Mouse (Mus musculus) heart, embryonic 12.5 days (tissue): ENCODE measurements around the gene Eif1ad. TPM values are rescaled to one million over a fixed set of nuclear protein-coding genes. Genes with fewer than 3 reads are reported as not detected.
"Not testable (repeated sequence)": the region's sequence is repeated elsewhere in the genome, so short reads cannot be mapped to it uniquely, and the experiment has no call there.

Source experiments
- ATAC-seq: fragments of 200-750 bp; cut with Nextera tagmentation; 2 replicates; pipeline ENCODE4 v1.8.0; 2017; ENCODE audit warnings: moderate TSS enrichment, moderate library complexity; ENCODE audit not compliant: insufficient number of reproducible peaks, low FRiP score
- H3K27ac ChIP-seq: fragments of 300-500 bp; sonication (generic); 2 replicates; pipeline ENCODE4 v1.5.1; 2016; ENCODE audit warnings: mild to moderate bottlenecking, moderate library complexity; ENCODE audit not compliant: poor library complexity, severe bottlenecking
- H3K27me3 ChIP-seq: fragments of 300-500 bp; sonication (generic); replicated peaks from 2 replicates; pipeline ENCODE4 v1.6.1; 2016; ENCODE audit warnings: mild to moderate bottlenecking, moderate library complexity
- H3K36me3 ChIP-seq: fragments of 300-500 bp; sonication (generic); 2 replicates; pipeline ENCODE4 v1.6.1; 2016; ENCODE audit warnings: mild to moderate bottlenecking, moderate library complexity
- H3K4me1 ChIP-seq: fragments of 300-500 bp; sonication (generic); replicated peaks from 2 replicates; pipeline ENCODE4 v1.6.1; 2016; ENCODE audit warnings: mild to moderate bottlenecking
- H3K4me2 ChIP-seq: fragments of 300-500 bp; sonication (generic); 2 replicates; pipeline ENCODE4 v1.6.1; 2016; ENCODE audit warnings: mild to moderate bottlenecking, moderate library complexity
- H3K4me3 ChIP-seq: fragments of 300-500 bp; sonication (generic); 2 replicates; pipeline ENCODE4 v1.5.1; 2016; ENCODE audit warnings: mild to moderate bottlenecking
- H3K9ac ChIP-seq: fragments of 300-500 bp; sonication (generic); 2 replicates; pipeline ENCODE4 v1.6.1; 2016; ENCODE audit warnings: mild to moderate bottlenecking, moderate library complexity
- H3K9me3 ChIP-seq: fragments of 300-500 bp; sonication (generic); replicated peaks from 2 replicates; pipeline ENCODE4 v1.6.1; 2016; ENCODE audit warnings: mild to moderate bottlenecking, moderate library complexity
- WGBS: fragments of 180-500 bp; shearing (Covaris S2); methylation state at CpG from one replicate; pipeline ENCODE4 v1.1.7; 2016; 5-methylcytosine and 5-hydroxymethylcytosine counted together
- polyA plus RNA-seq: library from polyadenylated mRNA; unstranded; fragments of >200 nt; fragmentation: Nextera tagmentation; extraction: Ambion mirVana; gene quantifications from 2 replicates; pipeline ENCODE4 v1.2.1, GENCODE M21; 2016

Gene Eif1ad
- polyA plus RNA-seq, 1 experiment from 2014 or later: 42.8 TPM

DNA sequence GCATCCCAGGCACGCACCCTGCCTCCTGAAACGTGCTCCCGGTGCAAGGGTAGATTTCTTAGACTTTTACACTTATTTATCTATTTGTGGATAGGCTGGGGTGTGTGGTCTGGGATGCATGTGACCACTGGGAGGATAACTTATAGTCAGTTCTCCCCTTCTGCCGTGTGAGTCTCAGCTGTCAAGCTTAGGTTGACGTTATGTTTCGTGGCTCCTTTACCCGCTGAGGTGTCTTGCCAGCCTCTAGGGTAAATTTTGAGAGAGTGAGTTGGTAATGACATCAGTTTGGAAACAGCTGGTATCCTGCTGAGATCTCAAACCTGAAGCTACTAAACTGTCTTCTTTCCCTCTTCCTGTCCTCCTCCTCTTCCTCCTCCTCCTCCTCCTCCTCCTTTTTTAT is 39.4 kb downstream of the Eif1ad start:
- peak overlapping the region; percentile 69 for H3K4me2 ChIP-seq
- WGBS: 18% methylated on average over 7 of the region's 7 CpGs
- peaks cover 20% of the 10 kb centered on the region for H3K4me1 ChIP-seq
- H3K9me3 ChIP-seq: no peaks in the 10 kb centered on the region
- peak overlapping the region; percentile 42 for H3K4me3 ChIP-seq
- peak overlapping the region; percentile 54; the same call in 1 of the 2 replicates for H3K27ac ChIP-seq
- ATAC-seq: no peak
- peak overlapping the region; percentile 63 for H3K9ac ChIP-seq
- H3K36me3 ChIP-seq: no peaks in the 10 kb centered on the region
- no peaks in the 10 kb centered on the region for H3K27me3 ChIP-seq

DNA sequence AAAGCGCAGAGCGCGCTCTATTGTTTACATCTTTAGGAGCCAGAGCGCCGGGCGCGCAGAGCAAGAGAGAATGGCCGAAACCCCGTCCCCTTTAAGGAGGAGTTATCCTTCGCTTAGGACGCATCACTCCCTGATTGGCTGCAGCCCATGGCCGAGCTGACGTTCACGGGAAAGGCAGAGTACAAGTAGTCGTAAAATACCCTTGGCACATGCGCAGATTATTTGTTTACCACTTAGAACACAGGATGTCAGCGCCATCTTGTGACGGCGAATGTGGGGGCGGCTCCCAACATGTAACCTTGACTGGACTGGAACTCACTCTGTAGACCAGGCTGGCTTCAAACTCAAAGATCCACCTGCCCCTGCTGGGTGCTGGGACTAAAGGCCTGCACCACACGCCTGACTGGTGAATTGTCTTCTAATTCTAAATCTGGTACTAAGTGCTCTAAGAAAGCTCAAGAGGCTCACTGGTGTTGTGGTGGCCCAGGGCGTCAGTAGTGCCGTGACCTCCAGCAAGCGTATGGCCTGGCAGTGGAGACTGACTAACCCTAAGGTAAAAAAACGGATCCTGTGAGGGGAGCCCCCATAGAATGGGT is 40.1 kb downstream of the Eif1ad start:
- WGBS: 17% methylated on average over 25 of the region's 25 CpGs
- peak; percentile 81 for ATAC-seq

DNA sequence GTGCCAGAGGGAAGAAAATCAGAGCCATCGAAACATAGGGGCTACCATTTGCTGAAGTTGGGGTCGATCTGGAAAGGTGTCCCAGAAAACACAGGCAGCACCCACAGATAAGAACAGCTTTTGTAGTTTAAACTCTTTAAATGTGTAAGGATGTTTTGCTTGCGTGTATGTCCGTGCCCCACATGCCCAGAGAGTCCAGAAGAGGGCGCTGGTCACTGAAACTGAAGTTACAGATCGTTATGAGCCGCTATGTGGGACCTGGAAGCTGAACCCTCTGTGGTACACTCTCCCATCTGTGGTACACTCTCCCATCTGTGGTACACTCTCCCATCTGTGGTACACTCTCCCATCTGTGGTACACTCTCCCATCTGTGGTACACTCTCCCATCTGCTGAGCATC is 40.6 kb downstream of the Eif1ad start:
- peak; percentile 75 for ATAC-seq
- WGBS: 22% methylated on average over 7 of the region's 7 CpGs

More for the DNA sequence above, 40.1 kb downstream of the Eif1ad start:
- Histone ChIP-seq H3K27ac (peak overlapping the region; percentile 95), H3K9ac (peak overlapping the region; percentile 84), H3K4me1 (peaks cover 21% of the 10 kb centered on the region), H3K4me2 (peak overlapping the region; percentile 72), H3K4me3 (peak overlapping the region; percentile 59)
- not testable (repeated sequence) for H3K36me3 ChIP-seq, H3K9me3 ChIP-seq, H3K27me3 ChIP-seq

DNA sequence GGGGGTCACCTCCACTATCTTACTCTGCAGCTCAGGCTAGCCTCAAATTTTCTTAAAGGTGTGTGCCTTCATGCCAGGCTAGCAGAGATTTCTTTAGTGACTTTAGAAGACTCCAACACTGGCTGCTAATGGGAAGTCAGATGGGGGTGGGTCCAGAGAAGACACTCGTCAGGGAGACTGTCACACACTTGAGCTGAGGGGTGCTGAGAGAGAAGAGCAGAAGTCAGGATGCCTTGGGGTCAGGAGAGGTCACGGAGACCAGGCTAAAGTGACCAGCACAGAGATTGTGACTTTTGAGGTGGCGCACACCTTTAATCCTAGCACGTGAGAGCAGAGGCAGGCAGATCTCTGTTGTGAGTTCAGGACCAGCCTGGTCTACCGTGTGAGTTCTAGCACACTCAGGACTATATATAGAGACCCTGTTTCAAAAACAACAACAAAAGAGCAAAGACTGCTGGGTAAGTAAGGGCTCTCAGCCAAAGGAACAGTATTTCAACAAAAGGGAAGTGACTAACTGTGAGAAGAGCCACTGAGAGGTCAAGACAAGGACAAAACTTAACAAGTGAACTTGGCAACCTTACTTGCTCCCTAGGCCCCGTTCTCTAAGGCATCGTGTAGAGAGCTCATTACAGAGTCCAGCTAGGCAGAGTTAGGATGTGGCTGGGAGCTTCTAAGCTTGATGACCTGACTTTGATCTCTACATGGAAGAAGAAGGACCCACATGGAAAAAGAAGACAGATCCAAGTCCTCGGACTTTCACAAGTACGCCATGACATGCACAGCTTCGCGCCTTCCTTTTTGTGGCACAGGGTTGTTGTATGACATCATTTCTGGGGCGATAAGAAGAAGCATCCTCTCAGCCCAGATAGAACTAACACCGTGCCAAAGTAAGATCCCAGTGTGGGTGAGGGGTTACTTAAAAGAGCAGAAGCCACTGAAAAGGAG is 41.8 kb downstream of the Eif1ad start:
- peak overlapping the region; percentile 39 for H3K27ac ChIP-seq
- 75% methylated on average over 13 of the region's 13 CpGs for WGBS
- ATAC-seq: no peak

More for the DNA sequence above, 40.6 kb downstream of the Eif1ad start:
- no peaks in the 10 kb centered on the region for H3K36me3 ChIP-seq
- H3K9ac ChIP-seq: peak overlapping the region; percentile 84
- H3K4me3 ChIP-seq: peak overlapping the region; percentile 59
- peak overlapping the region; percentile 72 for H3K4me2 ChIP-seq
- H3K27ac ChIP-seq: peak overlapping the region; percentile 95
- H3K27me3 ChIP-seq: no peaks in the 10 kb centered on the region
- no peaks in the 10 kb centered on the region for H3K9me3 ChIP-seq
- peaks cover 25% of the 10 kb centered on the region for H3K4me1 ChIP-seq

DNA sequence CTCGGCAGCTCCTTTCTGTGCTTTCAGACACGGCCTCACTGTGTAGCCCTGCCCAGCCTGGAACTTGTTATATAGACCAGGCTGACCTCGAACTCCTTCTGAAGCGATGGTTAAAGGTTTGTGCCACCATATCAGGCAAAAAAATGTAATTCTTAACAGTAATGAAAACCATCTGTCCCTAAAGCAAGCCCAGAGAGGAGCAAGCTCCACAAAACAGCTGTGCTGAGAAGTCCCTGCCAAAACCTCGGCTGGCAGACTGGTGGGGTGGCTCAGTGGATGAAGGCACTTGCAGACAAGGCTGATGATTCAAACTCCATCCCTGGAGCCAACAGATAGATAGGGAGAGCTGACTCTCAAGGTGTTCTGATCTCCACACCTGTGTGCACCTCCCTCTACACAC is 42.5 kb downstream of the Eif1ad start:
- Histone ChIP-seq H3K36me3 (no peaks in the 10 kb centered on the region), H3K9ac (0 out of 2 replicates have a peak overlapping the region, but pooled peaks have one; percentile 11), H3K4me1 (peaks cover 25% of the 10 kb centered on the region), H3K27me3 (no peaks in the 10 kb centered on the region), H3K9me3 (no peaks in the 10 kb centered on the region), H3K4me3 (no peak overlapping the region), H3K4me2 (no peak overlapping the region), H3K27ac (no peak overlapping the region; the same call in 1 of the 2 replicates)
- WGBS: 80% methylated on average over 5 of the region's 5 CpGs
- ATAC-seq: no peak

More for the DNA sequence above, 41.8 kb downstream of the Eif1ad start:
- Histone ChIP-seq H3K4me1 (peaks cover 25% of the 10 kb centered on the region), H3K9me3 (no peaks in the 10 kb centered on the region), H3K4me2 (peak overlapping the region; percentile 72), H3K9ac (0 out of 2 replicates have a peak overlapping the region, but pooled peaks have one; percentile 11), H3K4me3 (no peak overlapping the region; the same call in 1 of the 2 replicates), H3K36me3 (no peaks in the 10 kb centered on the region), H3K27me3 (no peaks in the 10 kb centered on the region)

DNA sequence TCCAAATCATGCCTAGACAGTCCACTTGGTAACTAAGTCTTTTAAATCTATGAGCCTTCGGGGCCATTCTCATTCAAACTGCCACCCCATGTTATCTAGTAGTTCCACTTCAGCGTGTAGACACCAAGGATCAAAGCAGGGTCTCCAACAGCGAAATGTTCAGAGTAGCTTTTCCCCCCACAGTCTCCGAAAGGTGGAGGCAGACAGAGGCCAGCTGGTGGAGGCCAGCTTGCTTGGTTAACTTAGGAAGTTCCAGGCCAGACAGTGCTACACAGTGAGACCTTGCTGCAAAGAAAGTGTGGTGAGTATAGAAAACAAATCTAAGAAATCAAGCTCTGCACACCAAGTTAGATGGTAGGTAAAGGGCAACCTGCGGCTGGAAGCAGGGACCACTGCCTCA is 44.1 kb downstream of the Eif1ad start:
- no peaks in the 10 kb centered on the region for H3K27me3 ChIP-seq
- peaks cover 29% of the 10 kb centered on the region for H3K4me1 ChIP-seq
- WGBS: 73% methylated on average over 5 of the region's 5 CpGs
- no peaks in the 10 kb centered on the region for H3K9me3 ChIP-seq
- no peak overlapping the region for H3K4me3 ChIP-seq
- H3K27ac ChIP-seq: no peak overlapping the region
- no peak overlapping the region for H3K9ac ChIP-seq
- no peak for ATAC-seq
- H3K4me2 ChIP-seq: no peak overlapping the region
- no peaks in the 10 kb centered on the region for H3K36me3 ChIP-seq

DNA sequence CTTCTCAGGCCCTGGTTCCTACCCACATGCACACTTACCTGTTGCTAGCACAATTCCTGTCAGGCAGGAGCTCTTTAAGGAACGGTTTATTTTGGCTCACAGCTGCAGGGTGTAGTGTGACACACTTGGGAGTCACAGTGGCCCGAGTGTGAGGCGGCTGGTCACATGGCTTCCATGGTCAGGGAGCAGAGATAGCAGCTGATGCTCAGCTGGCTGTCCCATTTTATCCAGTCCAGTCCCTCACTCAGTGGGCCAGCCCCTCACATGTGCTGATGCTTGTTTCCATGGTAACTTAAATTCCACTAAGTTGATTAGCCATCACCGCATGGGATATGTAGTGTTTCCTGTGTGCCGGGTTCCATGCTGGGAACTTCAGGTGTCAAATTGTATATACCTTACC is 45.4 kb downstream of the Eif1ad start:
- ATAC-seq: no peak
- Histone ChIP-seq H3K9me3 (no peaks in the 10 kb centered on the region), H3K4me2 (no peak overlapping the region), H3K9ac (no peak overlapping the region), H3K27ac (no peak overlapping the region), H3K4me1 (peaks cover 26% of the 10 kb centered on the region), H3K36me3 (no peaks in the 10 kb centered on the region), H3K4me3 (no peak overlapping the region), H3K27me3 (no peaks in the 10 kb centered on the region)
- WGBS: 62% methylated on average over 5 of the region's 5 CpGs

DNA sequence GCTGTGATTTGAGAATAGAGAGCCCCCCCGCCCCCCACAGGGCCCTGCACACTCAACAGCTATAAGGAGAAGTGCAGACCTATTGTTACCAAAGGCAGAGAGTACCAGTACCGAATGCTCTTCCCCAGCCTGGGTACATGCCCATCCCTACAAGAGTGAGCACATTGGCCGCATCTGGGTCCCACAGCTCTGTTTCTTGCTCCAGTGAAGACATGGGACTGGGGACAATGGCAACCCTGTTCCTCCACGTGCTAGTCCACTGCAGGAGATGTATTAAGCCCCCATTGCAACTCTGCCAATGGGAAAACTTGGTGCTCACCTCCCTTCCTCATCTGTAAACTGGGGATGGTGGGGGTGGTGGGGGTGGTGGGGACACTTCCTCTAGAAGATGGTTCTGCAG is 47.3 kb downstream of the Eif1ad start:
- Histone ChIP-seq H3K36me3 (no peaks in the 10 kb centered on the region), H3K9me3 (no peaks in the 10 kb centered on the region), H3K4me2 (no peak overlapping the region), H3K9ac (no peak overlapping the region), H3K27ac (no peak overlapping the region), H3K4me3 (no peak overlapping the region), H3K27me3 (no peaks in the 10 kb centered on the region), H3K4me1 (peaks cover 10% of the 10 kb centered on the region)
- ATAC-seq: no peak
- 72% methylated on average over 4 of the region's 4 CpGs for WGBS

DNA sequence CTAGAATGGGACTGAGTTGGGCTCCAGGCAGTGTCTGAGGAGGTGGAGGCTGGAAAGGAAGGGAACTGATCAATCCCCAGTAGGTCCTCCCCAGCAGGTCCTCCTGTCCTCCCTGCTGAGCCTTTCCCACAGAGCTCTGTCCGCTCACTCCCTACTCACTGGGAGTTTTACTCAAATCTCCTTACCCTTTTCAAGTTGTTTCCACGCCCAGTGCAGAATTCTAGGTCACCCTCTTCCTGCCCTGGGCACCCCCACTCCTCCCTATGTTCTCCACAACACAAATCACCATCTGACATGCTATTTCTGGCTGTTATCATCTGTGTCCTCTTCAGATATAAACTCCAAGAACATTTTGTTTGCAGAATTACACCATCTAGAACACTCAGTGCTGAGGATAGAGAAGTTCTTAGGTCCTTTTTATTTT is 48.0 kb downstream of the Eif1ad start:
- Histone ChIP-seq H3K4me2 (no peak overlapping the region), H3K4me3 (no peak overlapping the region), H3K36me3 (peaks cover 2% of the 10 kb centered on the region), H3K27ac (no peak overlapping the region), H3K4me1 (peaks cover 9% of the 10 kb centered on the region), H3K27me3 (no peaks in the 10 kb centered on the region), H3K9me3 (no peaks in the 10 kb centered on the region), H3K9ac (no peak overlapping the region)
- ATAC-seq: no peak
- 57% methylated on average over 2 of the region's 2 CpGs for WGBS

DNA sequence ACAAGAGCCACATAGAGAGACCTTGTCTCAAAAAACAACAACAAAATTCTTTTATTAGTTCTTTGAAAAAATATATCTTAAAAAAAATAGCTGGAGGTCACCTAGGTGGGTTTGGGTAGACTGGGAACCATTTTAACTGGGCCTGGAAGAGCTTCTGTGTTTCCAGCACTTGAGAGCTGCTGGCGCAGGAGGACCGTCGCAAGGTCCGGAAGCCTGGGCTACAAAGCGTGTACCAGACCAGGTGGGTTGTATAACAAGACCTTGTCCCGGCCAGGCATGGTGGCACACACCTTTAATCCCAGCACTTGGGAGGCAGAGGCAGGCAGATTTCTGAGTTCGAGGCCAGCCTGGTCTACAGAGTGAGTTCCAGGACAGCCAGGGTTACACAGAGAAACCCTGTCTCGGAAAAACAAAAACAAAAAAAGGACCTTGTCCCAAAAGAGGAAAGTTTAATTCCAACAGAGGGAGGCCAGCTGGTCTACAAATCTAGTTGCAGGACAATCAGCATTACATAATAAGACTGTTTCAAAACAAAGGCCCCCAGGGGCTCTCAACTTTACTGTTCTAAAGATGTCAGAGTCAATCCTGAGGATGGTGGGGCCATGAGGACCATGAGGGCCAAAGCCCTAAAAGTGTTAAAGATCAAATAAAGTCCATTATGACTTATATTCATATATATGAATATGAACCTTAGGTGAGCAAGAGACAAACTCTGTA is 52.4 kb downstream of the Eif1ad start:
- Histone ChIP-seq H3K4me3 (no peak overlapping the region), H3K9me3 (no peaks in the 10 kb centered on the region), H3K9ac (no peak overlapping the region), H3K4me2 (no peak overlapping the region), H3K36me3 (peaks cover 39% of the 10 kb centered on the region), H3K4me1 (peaks cover 17% of the 10 kb centered on the region), H3K27me3 (no peaks in the 10 kb centered on the region), H3K27ac (no peak overlapping the region)
- WGBS: 91% methylated on average over 8 of the region's 8 CpGs
- ATAC-seq: no peak

DNA sequence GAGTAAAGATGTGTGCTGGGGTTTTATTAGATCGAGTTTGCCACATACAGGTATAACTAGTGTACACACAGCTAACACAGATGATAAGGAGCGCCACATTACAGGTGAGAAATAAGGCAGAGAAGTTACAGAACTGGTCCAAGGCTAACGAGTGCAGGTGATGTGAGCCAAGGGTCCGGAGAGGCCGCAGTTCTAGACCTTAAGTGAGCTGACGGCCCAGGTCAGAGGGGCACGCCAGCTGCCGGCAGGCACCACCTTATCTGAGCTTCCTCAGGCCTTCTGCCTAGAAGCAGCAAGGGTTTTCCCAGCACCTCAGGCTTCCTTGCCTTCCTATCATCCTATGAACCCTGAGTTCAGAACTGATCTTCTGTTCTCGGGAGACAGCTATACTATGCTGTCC is 53.1 kb downstream of the Eif1ad start:
- no peak overlapping the region for H3K4me2 ChIP-seq
- H3K4me1 ChIP-seq: peaks cover 14% of the 10 kb centered on the region
- H3K27me3 ChIP-seq: no peaks in the 10 kb centered on the region
- H3K9ac ChIP-seq: no peak overlapping the region; the same call in 1 of the 2 replicates
- 82% methylated on average over 9 of the region's 9 CpGs for WGBS
- H3K9me3 ChIP-seq: no peaks in the 10 kb centered on the region
- no peak for ATAC-seq
- H3K4me3 ChIP-seq: no peak overlapping the region
- H3K36me3 ChIP-seq: peaks cover 39% of the 10 kb centered on the region
- no peak overlapping the region for H3K27ac ChIP-seq
